Comparison of ENCODE assay signal across 8 mouse cellular contexts in genomic region chr8:88520985-88521527, GRCm38 (mm10). TPM values are rescaled to one million over a fixed set of nuclear protein-coding genes. Genes with fewer than 3 reads are reported as not detected.
A peak's percentile ranks its signal among the peaks of the same experiment; 100 is the strongest.
DNase-seq lines count a peak whose midpoint lies in the region; ATAC-seq and TF ChIP-seq lines count a peak whose summit lies in the region.

Gene Nkd1, plus strand, starts transcription at chr8:88521354.

- ATAC-seq in forebrain, embryonic 14.5 days: peak; percentile 90
- peak; percentile 88 for ATAC-seq in heart, postnatal 0 days (ENCODE audit: insufficient read depth, low read depth)
- ATAC-seq in liver, embryonic 16.5 days (ENCODE audit: low read depth): peak; percentile 75
- peak; percentile 88 for ATAC-seq in neural tube, embryonic 14.5 days (ENCODE audit: low read depth)

- peaks cover 9% of the 10 kb centered on the region; the same call in 1 of the 2 replicates for H3K27me3 ChIP-seq in forebrain, embryonic 14.5 days (replicated peaks; ENCODE audit: control insufficient read depth, insufficient read depth, low read length)
- peaks cover 57% of the 10 kb centered on the region for H3K27me3 ChIP-seq in heart, postnatal 0 days (ENCODE audit: control insufficient read depth, insufficient read depth, low read length)
- peaks cover 43% of the 10 kb centered on the region for H3K27me3 ChIP-seq in liver, embryonic 16.5 days (ENCODE audit: control insufficient read depth, insufficient read depth, low read depth, low read length)
- H3K27me3 ChIP-seq in neural tube, embryonic 14.5 days (ENCODE audit: control insufficient read depth, insufficient read depth, low read length): no peaks in the 10 kb centered on the region

- peak within 1 kb of the TSS; percentile 60; the same call in 1 of the 2 replicates for H3K27ac ChIP-seq in forebrain, embryonic 14.5 days (ENCODE audit: low read depth, low read length)
- no peak within 1 kb of the TSS for H3K27ac ChIP-seq in heart, postnatal 0 days (ENCODE audit: low read depth)
- no peak within 1 kb of the TSS for H3K27ac ChIP-seq in liver, embryonic 16.5 days (ENCODE audit: low read length)
- no peak within 1 kb of the TSS; the same call in 1 of the 2 replicates for H3K27ac ChIP-seq in neural tube, embryonic 14.5 days (ENCODE audit: low read depth, low read length)

- H3K36me3 ChIP-seq in forebrain, embryonic 14.5 days (ENCODE audit: control insufficient read depth, insufficient read depth, low read length): no peaks in the 10 kb centered on the region
- H3K36me3 ChIP-seq in heart, postnatal 0 days (replicated peaks; ENCODE audit: control insufficient read depth, insufficient read depth, low read length): no peaks in the 10 kb centered on the region
- H3K36me3 ChIP-seq in liver, embryonic 16.5 days (ENCODE audit: control insufficient read depth, insufficient read depth): no peaks in the 10 kb centered on the region
- no peaks in the 10 kb centered on the region for H3K36me3 ChIP-seq in neural tube, embryonic 14.5 days (ENCODE audit: control insufficient read depth, insufficient read depth, low read length)

- peak within 1 kb of the TSS; percentile 98 for H3K4me2 ChIP-seq in forebrain, embryonic 14.5 days (ENCODE audit: low read length)
- H3K4me2 ChIP-seq in heart, postnatal 0 days (ENCODE audit: low read depth, low read length): peak within 1 kb of the TSS; percentile 99
- peak within 1 kb of the TSS; percentile 75 for H3K4me2 ChIP-seq in liver, embryonic 16.5 days (ENCODE audit: low read depth, low read length)
- H3K4me2 ChIP-seq in neural tube, embryonic 14.5 days (ENCODE audit: low read depth, low read length): peak within 1 kb of the TSS; percentile 80

- peak; percentile 47 to 66 for DNase-seq in spleen, adult 18-20 months
- no peak for DNase-seq in spleen, adult 12 weeks (ENCODE audit: low spot score)
- DNase-seq in forebrain, embryonic 14.5 days (ENCODE audit: low spot score): peak; percentile 88
- DNase-seq in heart, postnatal 0 days (ENCODE audit: low spot score): peak; percentile 67
- DNase-seq in kidney, postnatal 4 days: peak; percentile 97
- DNase-seq in testis, postnatal 14 days (ENCODE audit: low spot score): peak; percentile 93

- 0 out of 2 replicates have a peak, but pooled peaks have one; percentile 18 for TF ChIP-seq CTCF in heart, postnatal 0 days (IDR thresholded peaks at IDR 0.05; ENCODE audit: low read depth)

- H3K4me3 ChIP-seq in forebrain, embryonic 14.5 days (ENCODE audit: low read depth, low read length): peak within 1 kb of the TSS; percentile 77
- H3K4me3 ChIP-seq in heart, postnatal 0 days (ENCODE audit: low read depth, low read length): peak within 1 kb of the TSS; percentile 75
- H3K4me3 ChIP-seq in liver, embryonic 16.5 days (ENCODE audit: low read depth, low read length): peak within 1 kb of the TSS; percentile 57
- H3K4me3 ChIP-seq in neural tube, embryonic 14.5 days (ENCODE audit: low read depth, low read length): peak within 1 kb of the TSS; percentile 72

- H3K4me1 ChIP-seq in forebrain, embryonic 14.5 days (ENCODE audit: control insufficient read depth, insufficient read depth, low read length): peaks cover 19% of the 10 kb centered on the region
- H3K4me1 ChIP-seq in heart, postnatal 0 days (ENCODE audit: control insufficient read depth, insufficient read depth): 0 out of 2 replicates have a peak, but pooled peaks cover 7% of the 10 kb centered on the region
- H3K4me1 ChIP-seq in liver, embryonic 16.5 days (ENCODE audit: control insufficient read depth, low read depth, low read length): no peaks in the 10 kb centered on the region; the same call in 1 of the 2 replicates
- peaks cover 15% of the 10 kb centered on the region; the same call in 1 of the 2 replicates for H3K4me1 ChIP-seq in neural tube, embryonic 14.5 days (ENCODE audit: control insufficient read depth, insufficient read depth, low read length)

- WGBS in forebrain, embryonic 14.5 days: under 1% methylated on average over 64 of the region's 67 CpGs
- WGBS in heart, postnatal 0 days: under 1% methylated on average over 63 of the region's 67 CpGs
- 0% methylated on average over 57 of the region's 67 CpGs for WGBS in liver, embryonic 16.5 days (ENCODE audit: insufficient replicate concordance)
- 0% methylated on average over 49 of the region's 67 CpGs for WGBS in neural tube, embryonic 14.5 days

- no peaks in the 10 kb centered on the region for H3K9me3 ChIP-seq in forebrain, embryonic 14.5 days (replicated peaks; ENCODE audit: control insufficient read depth, low read length)
- H3K9me3 ChIP-seq in heart, postnatal 0 days (replicated peaks; ENCODE audit: control insufficient read depth, low read length): no peaks in the 10 kb centered on the region
- H3K9me3 ChIP-seq in liver, embryonic 16.5 days (replicated peaks; ENCODE audit: control insufficient read depth, low read length): no peaks in the 10 kb centered on the region
- no peaks in the 10 kb centered on the region for H3K9me3 ChIP-seq in neural tube, embryonic 14.5 days (ENCODE audit: control insufficient read depth, low read length)

- no peak for TF ChIP-seq EP300 in heart, postnatal 0 days (IDR thresholded peaks at IDR 0.05; ENCODE audit: low read depth)

- H3K9ac ChIP-seq in forebrain, embryonic 14.5 days (ENCODE audit: low read length): peak within 1 kb of the TSS; percentile 86
- peak within 1 kb of the TSS; percentile 63 for H3K9ac ChIP-seq in heart, postnatal 0 days (replicated peaks; ENCODE audit: low read depth, low read length)
- 0 out of 2 replicates have a peak within 1 kb of the TSS, but pooled peaks have one; percentile 12 for H3K9ac ChIP-seq in liver, embryonic 16.5 days (ENCODE audit: low read depth, low read length)
- peak within 1 kb of the TSS; percentile 80 for H3K9ac ChIP-seq in neural tube, embryonic 14.5 days (replicated peaks; ENCODE audit: low read depth, low read length)

RNA-seq across cellular contexts. Expression of gene Nkd1, which starts in this region (rescaled TPM):
- polyA plus RNA-seq in forebrain, embryonic 14.5 days (2014; fragmentation: Nextera tagmentation; extraction: Ambion mirVana): 35.2 and 40.0 TPM in 2 replicates
- 6.8 and 14.5 TPM in 2 replicates for total RNA-seq in heart, postnatal 0 days (2014; rRNA removed; ENCODE audit: low replicate concordance)
- polyA plus RNA-seq in heart, postnatal 0 days (2015; fragmentation: Nextera tagmentation; extraction: Ambion mirVana): 5.3 and 5.5 TPM in 2 replicates
- 1.5 and 1.9 TPM in 2 replicates for polyA plus RNA-seq in liver, embryonic 16.5 days (2015; fragmentation: Nextera tagmentation; extraction: Ambion mirVana)
- polyA plus RNA-seq in neural tube, embryonic 14.5 days (2014; fragmentation: Nextera tagmentation; extraction: Ambion mirVana): 29.9 and 38.4 TPM in 2 replicates

Comparison
In these comparisons a context has a peak if more than half of its experiments do, and no peak if none do; other contexts are left out.
1. H3K9ac ChIP-seq: peak in every context shown above with its lines; median percentile 86 in forebrain, embryonic 14.5 days; 80 in neural tube, embryonic 14.5 days; 63 in heart, postnatal 0 days; 12 in liver, embryonic 16.5 days.